Mouse (Mus musculus): Measurements from ENCODE around the gene Rpl38.

DNA sequence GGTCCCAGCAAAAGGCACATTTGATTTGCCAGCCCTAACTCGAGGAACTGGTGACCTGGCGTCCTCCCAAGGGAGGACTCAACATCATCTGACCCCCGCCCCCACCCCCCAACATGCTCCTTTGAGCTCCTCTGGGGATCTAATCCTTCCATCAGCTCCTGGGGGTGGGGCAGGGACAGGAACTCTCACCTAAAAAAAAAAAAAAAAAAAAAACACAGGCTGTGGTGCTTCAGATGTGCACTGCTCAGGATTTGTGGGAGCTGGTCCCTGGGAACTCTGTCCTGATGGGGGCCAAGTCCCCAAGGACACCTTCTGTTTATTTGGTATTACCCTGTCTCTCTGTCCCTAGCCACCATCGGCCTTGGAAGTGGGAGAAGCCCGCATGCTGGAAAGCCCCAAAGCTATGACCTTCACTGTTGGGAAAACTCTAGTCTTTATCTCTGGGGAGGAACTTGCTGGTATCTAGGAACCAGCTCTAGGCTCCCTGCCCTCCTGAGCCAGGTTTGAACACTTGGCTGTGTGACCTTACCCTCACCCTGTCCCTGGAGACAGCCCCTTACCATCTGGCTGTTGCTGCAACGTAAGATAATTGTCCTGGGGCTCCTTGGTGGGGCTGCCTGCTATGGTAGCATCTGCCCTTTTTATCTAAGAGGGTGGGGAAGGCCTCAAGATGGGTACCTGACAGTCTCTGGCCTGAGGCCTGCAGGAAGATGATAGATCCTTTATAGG is 23.3 kb downstream of the Rpl38 start:
- no peak for TF ChIP-seq POLR2A (IDR thresholded peaks at IDR 0.05; ENCODE audit: low read depth, low read length)
- TF ChIP-seq CTCF (IDR thresholded peaks at IDR 0.05; ENCODE audit: borderline replicate concordance, insufficient read depth, low read length), result no peak

Measured in embryonic fibroblast, embryonic 13.5 days (primary cell).